Mouse (Mus musculus): ENCODE results near the gene Ttc28. TPM values are rescaled to one million over a fixed set of nuclear protein-coding genes. Genes with fewer than 3 reads are reported as not detected.

The Ttc28 gene
- total RNA-seq, 2 experiments from 2014 or later = 15.4 to 20.2 TPM

DNA sequence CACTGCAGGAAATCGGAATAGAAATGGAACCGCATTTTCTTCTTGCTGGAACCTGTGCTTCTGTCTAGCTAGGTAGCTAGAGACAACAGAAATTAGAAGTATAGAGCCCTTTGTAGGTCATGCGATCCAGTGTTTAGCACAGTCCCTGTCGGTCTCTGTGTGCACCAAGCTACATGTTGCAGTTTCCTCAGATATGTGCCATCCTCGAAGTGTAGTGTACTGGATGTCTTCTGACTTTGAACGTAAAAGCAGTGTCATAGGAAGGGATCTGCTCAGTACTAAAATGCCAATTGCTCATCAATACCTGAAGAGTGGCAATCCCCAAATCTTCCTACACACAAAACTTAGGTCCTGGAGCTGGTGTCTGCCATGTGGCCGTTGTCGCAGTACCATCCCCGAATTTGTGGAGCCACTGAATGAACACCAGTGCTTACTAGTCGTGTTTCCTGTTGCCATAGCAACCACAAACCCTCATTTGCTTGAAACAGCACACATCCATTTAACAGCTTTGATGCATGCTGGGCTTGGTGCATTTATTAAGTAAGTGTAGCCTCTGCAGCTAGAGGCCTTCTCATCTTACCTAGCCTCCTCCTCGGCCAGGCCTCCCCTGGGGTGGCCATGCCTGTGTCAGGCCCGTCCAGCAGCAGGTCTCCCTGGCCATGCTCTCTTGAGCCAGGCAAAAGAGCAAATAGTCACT, 243.6 kb downstream of the Ttc28 start:
- no peak for DNase-seq (ENCODE audit: low spot score in 2 of 2)

DNA sequence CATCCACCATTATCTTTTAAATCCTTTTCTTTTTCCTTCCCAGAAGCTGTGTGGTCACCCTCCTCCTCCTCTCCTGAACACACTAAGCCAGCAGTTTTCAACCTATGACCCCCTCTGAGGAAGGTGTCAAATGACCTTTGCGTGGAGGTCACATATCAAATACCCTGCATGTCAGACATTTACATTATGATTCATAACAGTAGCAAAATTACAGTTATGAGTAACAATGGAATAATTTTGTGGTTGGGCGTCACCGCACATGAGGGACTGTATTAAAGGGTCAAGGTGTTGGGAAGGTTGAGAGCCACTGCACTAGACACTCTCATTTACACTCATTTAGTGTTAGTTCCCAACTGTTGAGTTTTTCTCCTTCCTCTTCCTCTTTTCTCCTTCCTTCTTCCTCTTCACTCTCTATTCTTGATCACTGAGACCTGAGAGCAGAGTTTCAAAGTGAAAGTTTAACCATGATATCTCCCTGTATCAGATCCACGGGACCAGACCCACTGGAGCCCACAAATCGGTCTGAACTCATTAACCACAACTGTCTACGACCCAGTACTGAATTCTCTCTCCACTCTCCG, 245.1 kb downstream of the Ttc28 start:
- DNase-seq (ENCODE audit: low spot score in 2 of 2) = no peak

DNA sequence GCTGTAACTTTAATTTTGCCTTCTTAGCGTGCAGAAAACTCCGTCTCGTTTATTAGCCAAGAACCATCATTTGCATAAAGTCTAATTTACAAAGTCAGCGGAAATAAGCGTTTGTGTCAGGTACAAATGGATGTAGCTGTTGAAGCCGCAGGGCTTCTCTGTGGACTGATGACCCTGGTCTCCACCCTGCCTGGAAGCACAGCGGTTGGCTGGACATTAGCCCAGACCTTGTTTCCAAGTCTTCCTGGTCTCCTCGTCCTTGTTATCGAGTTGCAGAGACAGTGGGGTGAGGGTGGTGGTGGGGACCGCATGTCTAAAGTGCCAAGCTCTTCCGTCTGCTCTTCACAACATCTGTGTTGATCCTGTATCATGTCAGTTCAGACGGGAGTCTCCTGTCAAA, 246.1 kb downstream of the Ttc28 start:
- DNase-seq (ENCODE audit: low spot score in 2 of 2) = no peak

DNA sequence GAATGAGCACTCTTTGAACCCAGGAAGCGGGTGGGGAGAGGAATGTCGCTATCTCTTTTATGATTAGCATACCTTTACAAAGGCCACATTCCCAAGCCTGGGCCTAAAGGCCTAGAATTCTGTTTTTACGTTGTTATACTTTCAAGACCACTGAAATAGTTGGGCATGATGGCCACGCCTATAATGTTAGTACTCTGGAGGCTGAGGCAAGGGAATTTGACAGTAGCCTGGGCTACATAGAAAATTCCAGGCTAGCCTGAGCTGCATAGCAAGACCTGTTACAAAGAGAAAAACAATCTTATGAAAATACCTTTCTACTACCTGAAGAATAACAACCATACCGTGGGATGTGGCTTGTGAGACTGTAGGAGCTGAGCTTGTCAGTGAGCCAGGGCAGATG, 248.2 kb downstream of the Ttc28 start:
- DNase-seq (ENCODE audit: low spot score in 2 of 2) = no peak

DNA sequence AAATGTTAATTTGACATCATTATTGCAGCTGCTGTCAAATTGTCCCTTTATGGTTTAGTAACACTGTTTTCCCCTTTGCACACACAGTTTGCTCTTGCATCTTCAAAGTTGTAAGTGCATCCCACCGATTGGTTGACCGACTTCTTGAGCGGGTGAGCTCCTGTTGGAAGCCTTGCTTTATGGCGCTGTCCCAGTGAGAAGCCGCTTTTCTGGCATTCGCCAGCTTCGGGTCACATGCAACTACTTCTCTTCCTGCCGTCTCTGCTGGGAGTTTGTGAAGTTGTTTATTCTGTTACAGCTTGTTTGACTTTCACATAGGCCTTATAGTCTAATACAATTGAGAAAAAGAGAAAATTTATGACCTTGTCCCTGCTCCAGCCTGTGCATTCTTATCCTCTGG, 250.5 kb downstream of the Ttc28 start:
- DNase-seq (ENCODE audit: low spot score in 2 of 2) = no peak

DNA sequence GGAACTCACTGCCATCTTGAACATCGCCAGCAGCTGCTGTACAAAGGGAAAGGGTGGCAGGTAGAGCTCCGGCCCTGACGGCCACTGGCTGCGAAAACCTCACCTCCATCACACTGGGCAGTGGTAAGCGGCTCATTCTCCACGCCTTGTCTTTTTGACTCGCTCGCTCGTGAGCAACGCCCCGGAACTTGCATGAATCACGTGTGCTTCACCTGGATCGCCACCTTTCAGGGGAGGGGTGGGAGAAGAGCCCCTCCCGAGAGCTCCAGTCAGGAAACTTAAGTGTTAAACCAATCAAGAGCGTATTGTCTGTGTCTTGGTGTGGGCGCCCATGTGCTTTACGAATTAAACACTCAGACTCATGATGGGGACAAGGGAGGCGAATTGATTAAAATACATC, 252.0 kb downstream of the Ttc28 start:
- no peak for DNase-seq (ENCODE audit: low spot score in 2 of 2)

DNA sequence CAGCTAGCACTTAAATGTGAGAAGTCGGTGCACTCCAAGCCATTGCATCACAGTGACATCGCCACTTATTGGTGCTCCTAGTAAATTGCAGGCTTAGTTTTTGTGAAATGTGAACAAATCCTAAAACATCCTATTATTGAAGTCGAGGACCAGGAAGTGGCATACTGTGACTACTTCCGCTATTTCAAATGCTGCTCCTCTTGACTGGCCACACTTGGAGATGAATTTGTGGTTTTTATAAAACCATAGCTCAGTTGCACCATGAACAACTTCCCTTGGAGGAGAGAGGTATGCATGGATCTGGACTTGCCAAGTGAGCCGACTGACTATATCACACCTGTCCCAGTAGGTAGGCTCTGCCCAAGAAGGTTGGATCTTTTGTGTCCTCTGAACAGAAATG, 253.5 kb downstream of the Ttc28 start:
- no peak for DNase-seq (ENCODE audit: low spot score in 2 of 2)

DNA sequence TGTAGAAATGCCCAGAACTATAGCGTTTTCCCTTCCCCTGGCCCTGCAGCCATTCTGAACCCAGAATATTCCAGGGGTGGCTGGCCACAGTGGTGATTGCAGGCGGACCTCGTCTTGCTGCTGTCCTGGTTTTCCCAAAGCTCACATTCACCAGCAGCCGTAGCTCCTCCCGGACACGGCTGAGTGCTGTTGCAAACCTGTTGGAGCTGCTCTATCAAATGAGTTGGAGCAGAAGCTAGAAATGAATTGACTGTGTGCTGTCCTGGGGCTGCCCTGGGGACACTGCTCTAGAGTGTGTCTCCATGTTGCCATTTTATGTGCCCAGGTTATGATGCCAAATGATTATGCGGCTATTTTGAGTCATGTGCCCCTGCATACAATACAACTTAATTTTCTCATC, 254.2 kb downstream of the Ttc28 start:
- no peak for DNase-seq (ENCODE audit: low spot score in 2 of 2)

DNA sequence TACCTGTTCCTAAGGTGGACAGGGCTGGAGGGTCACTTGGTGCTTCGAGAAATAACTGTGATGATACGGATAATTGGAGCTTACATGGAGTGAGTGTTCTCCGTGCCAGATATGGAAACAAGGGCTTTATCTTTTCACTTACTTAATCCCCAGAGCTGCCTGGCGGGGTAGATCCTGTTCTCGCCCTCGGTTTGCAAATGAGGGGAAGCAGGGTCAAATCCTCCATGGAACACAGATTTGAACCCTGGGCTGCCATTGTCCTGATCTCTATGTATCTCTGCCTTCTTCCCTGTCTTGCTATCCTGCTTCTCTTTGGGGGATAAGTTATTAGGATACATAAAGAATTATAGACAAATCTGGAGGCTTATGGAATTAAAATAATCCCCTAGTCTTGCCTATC, 257.7 kb downstream of the Ttc28 start:
- DNase-seq (ENCODE audit: low spot score in 2 of 2) = no peak

DNA sequence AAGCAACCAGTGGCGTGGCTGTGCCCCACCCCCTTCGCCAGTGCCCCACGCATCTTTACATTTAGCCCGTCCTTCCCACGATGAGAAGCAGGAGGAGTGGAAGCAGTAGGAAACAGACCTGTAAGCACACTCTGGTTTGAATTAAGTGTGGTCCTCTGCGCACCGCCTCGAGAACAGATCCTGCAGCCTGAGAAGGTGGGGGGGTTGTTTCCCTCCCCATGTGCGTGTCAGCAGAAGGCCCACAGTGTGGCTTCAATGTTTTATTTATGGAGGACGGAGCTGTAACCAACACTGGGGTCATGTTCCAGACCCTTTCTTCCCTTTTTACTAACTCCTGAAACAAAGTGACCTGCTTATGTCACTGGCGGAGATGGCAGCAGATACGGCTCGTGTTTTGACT, 258.1 kb downstream of the Ttc28 start:
- no peak for DNase-seq (ENCODE audit: low spot score in 2 of 2)

DNA sequence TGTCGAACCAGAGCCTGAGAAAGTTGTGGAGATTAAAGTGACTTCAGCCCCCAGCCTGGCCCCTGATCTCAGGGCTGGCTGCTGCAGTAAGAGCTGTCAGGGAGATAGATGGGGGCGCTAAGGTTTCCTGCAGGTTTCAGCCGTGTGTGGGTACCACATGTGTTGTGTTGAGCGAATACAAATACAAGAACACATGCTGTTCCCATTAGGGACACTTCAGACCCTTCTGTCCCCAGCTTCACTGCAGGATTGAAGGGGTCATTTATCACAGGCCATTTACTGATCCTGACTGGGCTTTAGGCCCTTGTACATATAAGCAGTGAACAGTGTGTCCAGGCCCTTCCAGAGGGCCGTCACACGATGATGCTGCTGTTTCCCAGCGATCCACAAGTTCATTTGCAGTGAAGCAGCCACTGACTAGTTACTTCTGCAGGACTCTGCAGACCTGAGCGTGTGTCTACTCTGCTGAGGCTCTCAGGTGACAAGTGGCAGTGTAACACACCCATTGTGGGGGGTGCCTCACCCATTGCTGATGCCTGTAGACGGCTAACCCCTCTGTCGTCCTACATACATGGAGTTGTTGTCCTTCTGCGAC, 258.7 kb downstream of the Ttc28 start:
- no peak for DNase-seq (ENCODE audit: low spot score in 2 of 2)

DNA sequence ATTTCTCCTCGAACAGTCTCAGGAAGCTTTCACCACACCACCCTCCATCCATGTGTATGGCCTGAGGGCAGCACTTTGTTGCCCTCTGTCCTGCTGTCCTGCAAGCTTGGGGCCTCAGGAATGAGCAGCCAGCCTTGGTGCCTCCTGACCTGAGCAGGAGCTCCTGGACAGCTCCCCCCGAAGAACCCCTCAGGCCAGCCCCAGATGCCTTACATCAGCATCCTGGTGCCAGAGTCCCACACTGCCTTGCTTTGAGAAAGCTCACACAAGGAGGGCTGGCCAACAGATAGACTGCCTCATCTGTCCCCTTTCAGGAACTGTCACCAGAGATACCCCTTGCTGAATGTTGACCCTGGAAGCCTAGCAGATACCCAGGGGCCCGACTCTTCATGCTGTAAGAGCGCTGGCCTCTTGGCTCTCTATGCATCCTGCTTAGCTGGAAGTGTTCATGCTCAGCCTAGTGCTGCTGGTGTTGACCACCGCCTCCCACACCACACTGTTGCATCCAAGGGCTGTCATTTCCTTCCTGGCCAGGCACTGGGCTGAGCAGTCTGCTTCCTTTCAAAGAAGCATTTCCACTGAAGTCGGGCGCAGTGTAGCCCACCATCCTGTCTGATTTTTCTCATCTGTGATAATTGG, 259.4 kb downstream of the Ttc28 start:
- DNase-seq (ENCODE audit: low spot score in 2 of 2) = no peak

DNA sequence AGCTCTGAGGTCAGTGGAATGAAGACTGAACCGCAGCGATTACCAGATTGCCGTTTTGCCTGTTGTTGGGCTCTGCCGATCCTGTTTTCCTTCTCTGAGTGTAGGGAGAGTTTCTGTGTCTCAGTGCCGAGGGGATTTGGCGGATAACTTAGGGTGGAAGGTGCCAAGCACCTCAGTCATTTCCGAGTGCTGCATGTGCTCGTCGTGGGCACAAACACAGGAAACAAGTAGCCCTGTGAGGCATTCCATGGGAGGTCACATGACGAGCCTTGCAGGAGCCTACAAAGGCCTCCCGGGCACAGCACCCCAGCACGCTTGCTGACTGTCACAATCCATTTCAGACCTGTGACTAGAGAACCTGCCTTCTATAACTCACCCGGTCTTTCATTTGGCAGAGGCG, 260.0 kb downstream of the Ttc28 start:
- DNase-seq (ENCODE audit: low spot score in 2 of 2) = no peak

DNA sequence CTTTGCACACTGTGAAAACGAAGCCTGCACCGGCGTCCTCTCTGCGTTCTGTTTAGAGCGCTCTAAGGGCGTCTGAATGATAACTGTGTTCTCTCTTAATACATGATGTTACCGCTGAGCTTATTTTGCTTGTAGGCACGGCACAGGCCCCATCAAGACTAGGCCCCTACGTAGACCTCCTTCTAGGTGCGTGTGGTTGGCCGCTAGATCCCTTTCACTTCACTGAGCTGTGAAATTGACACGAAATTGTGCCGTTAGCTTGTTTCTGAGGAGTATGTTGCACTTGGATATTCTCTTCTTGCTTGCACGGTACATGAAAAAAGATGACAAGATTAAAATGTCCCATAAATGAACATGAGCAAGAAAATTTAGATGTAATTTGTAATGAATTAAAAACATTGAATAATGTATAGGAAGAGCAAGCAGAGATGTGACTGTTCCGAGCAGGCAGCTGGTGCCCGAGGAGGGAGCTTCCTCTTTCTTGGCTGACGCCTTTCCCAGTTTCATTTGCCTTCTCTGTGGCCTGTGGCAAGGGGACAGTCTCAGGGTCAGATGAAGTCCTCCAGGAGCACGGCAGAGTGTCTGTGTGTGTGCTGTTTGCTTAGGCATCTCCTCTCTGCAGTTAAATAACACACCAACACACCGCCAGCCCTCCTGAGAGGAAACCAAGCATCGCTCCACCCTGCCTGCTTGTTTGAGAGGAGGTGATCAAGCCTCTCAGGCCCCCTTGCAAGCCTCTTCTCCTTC, 261.7 kb downstream of the Ttc28 start:
- DNase-seq (ENCODE audit: low spot score in 2 of 2) = no peak

DNA sequence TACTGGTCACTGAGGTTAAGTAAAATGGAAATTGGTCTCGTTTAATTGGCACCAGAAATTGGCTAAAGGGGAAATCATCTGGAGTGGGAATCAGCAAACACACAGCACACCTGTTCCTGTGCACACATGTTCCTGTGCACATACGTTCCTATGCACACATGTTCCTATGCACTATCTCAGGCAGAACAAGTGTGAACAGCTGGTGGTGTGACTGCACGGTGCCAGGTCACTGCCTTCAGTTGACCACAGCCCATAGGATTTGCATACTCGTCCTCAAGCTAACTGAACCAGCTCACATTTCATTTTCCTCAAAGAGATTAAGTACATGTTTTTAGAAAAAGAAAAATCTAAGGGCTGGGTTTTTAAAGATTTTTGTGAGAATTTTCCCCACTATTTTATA, 263.2 kb downstream of the Ttc28 start:
- no peak for DNase-seq (ENCODE audit: low spot score in 2 of 2)

DNA sequence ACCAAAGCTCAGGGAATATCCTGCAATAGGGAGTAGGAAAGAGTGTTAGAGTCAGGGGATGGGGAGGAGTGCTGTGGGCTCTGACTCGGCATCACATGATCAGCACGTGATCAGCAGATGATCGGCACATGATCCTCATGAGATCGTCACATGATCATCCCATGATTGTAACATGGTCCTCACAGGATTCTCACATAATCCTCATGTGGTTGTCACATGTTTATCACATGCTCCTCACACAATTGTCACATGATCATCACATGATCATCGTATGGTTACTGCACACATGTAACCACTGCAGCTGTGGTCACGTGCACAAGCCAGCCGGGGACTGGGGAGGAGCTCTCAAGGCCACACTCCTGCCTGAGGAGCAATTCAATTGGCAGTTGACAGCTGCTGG, 264.8 kb downstream of the Ttc28 start:
- DNase-seq (ENCODE audit: low spot score in 2 of 2) = no peak

DNA sequence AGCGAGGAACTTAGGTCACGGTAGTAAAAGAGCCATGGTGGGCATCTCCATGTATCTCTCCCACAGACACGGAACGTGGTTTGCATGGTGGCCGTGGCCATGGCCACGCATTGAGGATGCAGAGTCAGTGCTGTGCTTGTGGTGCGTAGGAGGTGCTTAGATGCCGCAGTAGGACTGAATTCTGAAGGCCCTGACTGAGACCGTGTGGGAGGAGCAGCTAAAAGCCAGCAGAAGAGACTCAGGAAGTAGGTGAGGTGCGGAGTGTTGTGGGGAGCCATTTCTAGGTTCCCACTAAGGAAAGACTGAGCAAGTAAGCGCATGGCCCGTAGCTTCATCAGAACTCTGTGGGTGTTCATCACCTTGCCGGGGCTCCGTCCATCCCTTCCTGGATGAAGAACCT, 271.0 kb downstream of the Ttc28 start:
- no peak for DNase-seq (ENCODE audit: low spot score in 2 of 2)

DNA sequence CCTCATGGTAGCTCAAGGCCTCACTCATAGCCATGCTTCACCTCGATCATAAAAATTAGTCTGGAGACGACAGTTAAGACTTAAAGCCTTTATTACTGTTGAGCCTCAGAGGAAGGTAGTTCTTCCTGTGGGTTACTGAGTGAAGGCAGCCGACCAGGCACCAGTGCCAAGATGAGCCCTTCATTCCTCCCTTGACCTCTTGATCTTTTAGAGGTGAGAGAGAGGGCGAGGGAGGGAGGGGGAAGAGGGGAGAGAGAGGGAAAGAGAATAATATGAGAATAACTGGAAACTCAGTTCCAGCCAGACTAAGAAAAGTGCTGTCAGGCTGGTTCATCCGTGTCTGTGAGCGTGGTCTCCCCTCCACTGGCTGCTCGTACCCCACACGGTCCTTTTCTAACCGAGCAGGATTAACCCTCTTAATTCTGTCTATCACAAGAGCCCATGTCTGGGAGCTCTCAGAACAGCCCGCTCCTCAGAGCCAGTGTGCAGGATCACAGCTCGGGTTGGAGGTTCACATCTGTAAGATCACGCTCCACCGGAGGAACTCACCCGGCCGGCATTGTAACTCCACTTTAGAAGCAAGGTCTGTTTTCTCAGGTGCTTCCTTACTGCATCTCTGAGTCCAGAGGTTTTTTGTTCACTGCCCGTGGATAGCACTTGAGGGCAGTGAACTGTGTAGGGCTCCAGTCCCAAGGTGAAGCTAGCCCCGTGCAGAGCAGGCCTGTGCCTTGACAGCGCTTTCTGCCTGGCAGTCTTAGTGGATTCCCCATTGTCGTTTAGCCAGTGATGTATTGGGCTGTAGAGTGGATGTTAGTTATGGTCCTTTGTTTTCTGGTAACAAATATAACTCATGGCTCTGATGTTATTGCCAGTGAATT, 272.5 kb downstream of the Ttc28 start:
- DNase-seq (ENCODE audit: low spot score in 2 of 2) = no peak

DNA sequence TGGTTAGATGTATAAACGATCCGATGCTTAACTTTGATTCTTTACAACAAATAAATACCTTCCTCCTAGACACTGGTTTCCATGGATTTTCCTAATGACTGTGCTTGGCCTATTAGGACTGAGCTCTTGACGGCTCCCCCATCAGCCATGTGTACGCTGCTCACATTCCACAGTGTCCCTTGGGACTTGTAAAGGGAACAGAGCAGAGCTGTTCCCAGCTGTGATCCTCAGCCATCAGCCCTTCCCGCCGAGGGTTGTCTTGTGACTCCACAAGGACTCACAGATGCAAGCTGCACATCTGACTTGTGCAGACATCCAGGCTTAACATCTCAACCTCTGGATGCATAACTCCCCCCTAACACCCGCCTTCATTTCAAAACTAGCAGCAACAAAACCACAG, 275.0 kb downstream of the Ttc28 start:
- DNase-seq (ENCODE audit: low spot score in 2 of 2) = no peak

DNA sequence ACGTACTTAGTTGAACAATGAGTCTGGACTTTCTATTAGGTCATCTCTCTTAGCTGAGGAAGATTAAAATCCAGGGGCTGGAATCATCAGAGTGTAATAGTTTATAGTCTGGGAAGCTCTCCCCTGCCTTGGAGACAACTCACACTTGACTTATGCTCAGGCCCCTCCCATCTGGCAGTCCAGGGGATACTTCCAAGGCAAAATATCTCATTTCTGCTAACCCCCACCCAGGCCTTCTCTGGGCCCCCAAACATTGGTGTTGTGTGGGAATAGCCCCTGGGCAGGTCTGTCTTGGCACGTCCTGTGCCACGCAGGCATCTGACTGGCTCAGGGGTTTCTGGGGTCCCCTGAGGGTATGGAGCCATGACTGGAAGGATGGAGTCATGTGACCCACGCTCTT, 275.7 kb downstream of the Ttc28 start:
- no peak for DNase-seq (ENCODE audit: low spot score in 2 of 2)

DNA sequence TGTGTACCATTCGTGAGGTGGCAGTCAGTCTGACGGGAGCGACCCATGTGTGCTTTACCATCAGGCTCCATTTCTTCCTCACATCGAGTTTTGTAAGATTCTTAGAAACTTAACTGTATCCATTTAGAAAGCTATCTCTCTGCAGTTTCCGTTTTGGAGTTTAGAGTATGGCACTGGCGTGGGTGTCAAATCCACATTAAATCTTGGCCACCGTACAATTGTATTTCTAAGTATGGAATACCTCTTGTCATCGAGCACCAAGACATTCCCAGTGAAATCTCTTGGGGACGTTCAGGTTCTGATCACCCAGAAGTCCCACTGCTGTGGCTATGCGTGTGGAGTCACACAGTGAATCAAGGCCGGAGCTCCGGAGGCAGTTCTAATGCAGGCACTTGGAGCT, 276.3 kb downstream of the Ttc28 start:
- no peak for DNase-seq (ENCODE audit: low spot score in 2 of 2)
